Mouse (Mus musculus) embryo, embryonic 11.5 days (tissue): ENCODE data around the gene Ghr.

ENCODE experiments used
- DNase-seq: peaks from one replicate; pipeline ENCODE4 v3.0.0-alpha.2; 2012; ENCODE audit warnings: low read depth, low spot score

The Ghr gene

DNA sequence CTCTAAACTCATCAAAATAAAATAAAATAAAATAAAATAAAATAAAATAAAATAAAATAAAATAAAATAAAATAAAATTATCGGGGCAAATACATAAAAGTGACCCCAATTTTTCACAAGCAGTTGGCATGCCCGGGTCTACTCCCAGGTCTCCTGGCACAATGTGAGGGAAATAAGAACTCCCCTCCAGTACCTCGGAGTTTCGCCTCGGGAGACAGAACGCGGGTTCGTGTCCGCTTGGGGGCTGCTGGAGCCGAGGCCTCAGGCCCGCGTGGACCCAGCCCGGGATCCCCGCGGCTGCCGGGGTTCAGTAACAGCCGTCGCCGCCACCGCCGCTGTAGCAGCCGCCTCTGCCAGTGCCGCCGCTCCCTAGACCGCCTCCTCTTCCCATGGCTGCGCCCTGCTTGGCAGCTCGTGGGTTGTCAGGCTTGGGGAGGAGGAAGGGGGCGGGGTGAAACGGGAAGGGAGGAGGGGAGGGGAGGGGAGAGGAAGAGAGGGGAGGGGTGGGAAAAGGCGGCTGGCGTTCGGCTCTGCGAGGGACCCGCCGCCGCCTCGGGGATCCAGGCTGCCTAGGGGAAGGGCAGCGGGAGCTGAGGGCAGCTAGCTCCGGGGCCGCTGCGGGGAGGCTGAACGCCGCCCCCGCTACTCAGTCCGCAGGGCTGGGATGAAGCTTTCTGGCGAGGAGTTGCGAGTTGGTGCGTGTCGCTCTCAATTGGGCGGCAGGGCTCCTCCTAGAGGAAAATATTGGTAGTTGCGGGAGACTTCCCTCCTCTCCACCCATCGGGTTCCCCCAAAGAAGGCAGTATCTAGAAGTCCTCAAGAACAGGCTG lies at the start of gene Ghr:
Gene Ghr, minus strand, starts transcription at position 686 of the 830 bp plus-strand sequence.
- peak; percentile 75 for DNase-seq

DNA sequence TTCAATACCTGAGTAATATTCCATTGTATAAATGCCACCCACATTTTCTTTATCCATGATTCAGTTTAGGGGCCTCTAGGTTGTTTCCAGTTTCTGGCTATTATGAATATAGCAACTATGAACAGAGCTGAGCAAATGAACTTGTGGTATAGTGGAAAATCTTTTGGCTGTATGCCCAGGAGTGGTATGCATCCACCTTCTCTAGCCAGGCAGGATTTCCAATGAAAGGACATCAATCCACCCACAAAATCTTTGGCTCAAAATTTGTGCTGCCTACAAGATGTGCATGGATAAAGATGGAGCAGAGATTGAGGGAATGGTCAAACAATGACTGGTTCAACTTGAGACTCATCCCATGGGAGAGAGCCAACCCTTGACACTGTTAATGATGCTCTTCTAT lies 39.5 kb upstream of the Ghr start:
- DNase-seq = no peak

DNA sequence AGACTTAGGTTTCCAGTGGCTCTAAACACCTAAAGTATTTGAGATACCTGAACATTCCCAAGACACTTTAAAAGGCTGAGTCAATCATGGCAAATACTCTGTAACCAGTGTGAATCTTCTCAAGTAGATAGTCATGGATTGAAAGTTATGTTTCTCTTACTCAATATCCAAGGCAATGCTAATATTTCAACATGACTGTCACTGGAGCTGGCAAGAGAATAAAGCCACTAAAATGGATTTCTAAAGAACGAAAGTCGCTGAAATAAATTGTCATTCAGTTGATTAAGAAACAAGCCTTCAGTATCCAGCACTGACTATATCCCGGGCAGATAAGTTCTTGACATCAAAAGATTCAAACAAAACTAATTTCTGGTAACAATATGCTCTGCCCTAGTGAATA lies 37.1 kb upstream of the Ghr start:
- no peak for DNase-seq

DNA sequence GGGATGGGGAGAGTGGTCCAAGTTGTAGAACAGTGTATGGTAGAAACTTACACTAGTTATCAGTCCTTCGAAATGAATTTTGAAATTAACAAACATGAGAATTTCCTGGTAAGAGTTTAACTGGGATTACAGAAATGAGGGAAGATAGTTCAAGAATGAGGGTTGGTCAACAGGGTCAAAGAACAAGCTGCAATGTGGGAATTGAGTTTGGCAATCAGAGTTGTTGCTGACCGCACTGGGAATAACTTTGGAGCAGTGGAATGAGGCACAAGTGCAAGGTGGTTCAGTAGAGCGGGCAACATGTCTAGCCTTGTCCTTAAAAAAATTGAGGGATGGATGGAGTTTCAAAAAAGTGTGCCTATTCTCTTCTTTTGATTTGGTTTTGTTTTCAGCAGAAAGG lies 35.0 kb upstream of the Ghr start:
- DNase-seq = no peak

DNA sequence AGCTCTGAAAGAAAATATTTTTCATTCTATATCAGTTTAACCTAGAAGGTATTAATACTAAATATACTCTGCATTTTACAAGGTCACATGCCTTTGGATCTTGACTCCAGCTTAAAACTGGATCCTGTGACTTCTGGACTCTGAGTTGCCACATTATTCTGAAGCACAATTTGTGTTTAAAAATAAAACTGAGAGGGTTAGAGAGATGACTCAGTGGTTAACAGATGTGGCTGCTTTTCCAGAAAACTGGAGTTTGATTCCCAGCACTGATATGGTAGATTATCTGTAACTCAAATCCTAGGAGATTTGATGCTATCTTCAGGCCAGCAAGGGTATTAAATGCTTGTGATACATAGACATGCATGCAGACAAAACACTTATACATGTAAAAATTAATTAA lies 28.7 kb upstream of the Ghr start:
- no peak for DNase-seq

DNA sequence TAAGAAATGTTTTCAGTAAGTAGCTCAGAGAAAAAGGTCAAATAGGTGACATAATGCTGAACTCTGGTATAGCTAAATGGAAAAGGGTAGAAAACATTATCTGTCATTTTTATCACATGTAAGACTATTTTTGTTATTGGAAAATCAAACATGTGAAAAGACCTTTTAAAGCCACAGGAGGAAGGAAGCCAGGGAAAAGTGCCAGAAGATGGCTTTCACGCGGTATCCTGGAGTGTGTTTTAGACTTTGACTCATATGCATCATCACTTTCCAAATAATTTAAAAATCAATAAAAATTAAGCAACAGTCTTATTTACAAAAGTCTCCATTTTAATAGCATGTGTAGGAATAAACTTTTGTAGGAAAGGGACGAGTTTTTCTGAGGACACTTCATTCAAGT lies 24.7 kb upstream of the Ghr start:
- DNase-seq = no peak

DNA sequence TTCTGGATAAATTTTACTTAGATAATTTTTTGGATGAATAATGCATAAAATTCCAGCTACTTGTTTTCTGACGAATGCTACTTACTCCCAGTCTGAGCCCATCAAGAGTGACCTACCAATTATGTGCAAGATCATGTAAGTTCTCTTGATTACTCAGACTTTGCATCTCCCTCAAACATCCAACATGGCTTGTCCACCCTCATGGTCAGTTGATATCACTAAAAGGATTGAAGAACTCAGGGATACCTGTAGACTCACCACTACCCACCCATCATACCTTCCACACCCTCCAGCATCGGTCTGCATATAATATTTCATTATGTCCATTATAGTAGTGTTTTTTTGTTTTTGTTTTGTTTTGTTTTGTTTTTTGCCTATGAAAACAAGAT lies 18.8 kb upstream of the Ghr start:
- no peak for DNase-seq

DNA sequence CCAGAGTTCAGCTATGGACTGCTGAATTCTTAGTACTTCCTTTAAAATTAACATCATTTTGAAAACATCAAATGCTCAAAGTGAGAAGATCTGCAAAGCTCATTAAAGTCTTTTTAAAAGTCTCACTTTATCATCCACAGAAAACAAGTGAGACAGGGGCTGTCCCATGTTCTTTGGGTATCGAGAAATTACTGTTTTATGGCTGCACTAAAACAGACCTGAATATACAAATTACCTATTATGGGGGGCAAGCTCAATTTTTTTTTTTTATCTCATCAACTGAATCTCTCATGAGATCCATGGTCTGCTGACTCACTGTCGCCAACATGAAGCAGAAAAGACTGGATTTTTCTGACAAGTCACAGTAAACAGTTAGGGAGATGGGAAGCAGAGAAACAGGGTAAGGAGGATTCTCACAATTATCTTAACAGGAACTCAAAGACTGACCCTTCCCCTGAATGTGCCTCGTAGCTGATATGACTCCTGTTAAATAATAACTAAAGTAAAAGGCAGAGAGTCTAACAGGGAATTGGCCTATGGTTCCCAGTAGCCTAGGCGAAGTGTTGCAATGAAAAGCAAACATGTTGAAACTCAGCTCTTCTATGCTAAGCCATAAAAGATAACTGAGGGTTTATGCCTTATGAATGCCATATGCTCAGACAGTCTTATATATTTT lies 18.3 kb upstream of the Ghr start:
- no peak for DNase-seq

DNA sequence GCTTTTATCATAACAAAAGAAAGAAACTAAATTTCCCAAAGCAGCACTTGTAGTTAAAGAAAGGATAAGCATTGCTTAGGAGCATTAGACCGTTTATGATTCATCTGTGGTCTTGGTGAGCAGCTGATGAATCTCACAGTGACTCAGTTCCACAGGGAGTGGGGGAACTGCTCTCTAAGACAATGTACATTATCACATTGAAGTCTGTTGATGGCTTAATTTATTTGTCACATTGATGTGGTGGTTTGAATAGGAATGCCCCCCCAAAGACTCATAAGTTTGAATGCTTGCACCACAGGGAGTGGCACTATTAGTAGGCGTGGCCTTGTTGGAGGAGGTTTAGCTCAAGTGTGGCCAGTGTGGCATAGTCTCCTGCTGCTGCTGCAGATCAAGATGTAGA lies 4.6 kb upstream of the Ghr start:
- DNase-seq = no peak

DNA sequence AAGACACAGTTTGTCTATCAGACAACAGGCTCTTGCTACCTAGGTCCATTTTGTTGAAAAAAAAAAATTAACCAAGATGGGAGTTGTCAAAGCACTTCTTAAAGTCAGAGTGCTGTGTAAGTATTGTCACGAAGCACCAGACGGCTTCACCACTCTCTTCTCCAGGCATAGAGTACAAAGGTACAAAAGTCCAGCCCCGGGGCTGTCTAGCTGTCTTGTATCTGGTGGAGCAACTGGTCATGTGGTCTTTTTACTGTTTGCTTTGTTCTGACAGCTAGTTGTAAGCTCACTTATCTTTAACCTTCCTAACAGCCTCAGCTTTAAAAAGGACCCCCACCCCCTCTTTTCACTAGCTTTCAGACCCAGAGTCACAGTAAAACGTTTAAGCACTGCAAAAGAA lies 1.1 kb upstream of the Ghr start:
- no peak for DNase-seq

DNA sequence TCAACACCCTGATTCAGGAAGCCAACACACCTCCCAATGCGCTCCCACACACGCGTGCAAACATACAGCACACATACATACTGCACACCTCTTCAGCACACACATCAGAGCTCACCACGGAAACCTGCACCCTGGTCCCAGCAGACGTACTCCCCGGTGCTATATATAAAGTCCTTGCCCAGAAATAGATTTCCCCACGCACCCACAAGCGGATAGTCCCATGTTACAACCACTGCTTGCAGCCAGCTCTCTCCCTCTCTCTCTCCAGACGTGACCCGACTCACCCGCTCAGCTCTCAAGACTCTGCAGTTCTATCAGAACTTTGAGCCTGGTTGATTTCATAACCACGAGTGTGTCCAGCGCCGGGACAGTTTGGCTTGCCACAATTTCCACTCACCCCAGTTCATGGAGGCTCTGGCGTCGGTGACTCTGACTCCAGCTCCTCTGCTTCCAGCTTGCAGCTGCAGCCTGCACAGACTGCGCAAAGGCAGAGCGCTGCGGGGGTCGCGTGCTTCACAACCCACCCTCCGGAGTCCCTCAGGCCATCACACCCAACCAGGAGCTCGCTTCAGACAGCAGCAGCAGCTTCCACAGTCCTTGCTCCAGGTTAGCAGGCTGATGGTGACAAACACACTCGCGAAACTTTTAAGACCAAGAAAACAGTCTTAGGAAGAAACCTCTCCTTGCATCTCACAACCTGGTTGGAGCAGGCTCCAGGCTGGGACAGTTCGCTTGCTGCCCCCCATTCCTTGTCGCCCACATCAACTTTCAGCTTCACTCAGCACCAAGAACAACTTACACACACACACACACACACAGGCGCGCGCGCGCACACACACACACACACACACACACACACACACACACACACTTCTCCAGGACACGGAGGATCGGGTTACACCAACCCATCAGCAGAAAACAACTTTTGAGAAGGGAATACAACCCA lies 1.2 kb downstream of the Ghr start:
- DNase-seq = peak; percentile 23

DNA sequence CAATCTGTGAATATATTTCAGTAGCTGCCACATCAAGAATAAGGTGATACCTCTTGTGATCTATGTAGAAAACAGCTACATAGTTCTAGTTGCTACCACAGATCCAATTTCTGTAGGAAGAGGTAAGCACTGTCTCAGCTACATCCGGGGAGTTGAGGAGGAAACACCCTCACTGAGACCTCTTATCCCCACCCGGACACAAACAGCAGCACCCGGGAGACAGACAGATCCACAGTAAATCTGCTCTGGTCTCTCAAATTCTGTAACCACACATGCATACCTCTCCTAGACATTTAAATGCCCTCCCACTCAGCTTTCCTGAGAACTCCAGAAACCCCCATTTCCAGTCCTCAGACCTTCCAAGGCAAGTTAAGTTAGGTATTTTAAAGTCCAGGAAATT lies 2.0 kb downstream of the Ghr start:
- no peak for DNase-seq

DNA sequence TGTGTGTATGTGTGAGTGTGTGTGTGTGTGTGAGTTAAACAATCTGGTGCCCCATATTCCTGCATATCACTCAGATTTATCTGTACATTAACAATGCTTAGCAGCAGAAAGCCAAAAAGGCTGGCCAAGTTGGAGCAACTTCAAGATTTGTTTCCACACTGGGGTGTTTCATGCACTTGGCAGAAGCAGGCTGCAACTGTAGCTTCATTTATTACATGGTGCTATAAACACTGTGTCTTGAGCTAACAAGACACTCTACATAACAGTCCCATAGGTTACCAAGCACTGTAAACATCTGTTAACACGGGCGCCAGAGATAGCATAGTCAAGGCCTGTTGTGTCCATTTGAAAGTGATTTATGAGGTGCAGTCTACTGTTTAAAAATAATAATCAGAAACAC lies 3.1 kb downstream of the Ghr start:
- no peak for DNase-seq

DNA sequence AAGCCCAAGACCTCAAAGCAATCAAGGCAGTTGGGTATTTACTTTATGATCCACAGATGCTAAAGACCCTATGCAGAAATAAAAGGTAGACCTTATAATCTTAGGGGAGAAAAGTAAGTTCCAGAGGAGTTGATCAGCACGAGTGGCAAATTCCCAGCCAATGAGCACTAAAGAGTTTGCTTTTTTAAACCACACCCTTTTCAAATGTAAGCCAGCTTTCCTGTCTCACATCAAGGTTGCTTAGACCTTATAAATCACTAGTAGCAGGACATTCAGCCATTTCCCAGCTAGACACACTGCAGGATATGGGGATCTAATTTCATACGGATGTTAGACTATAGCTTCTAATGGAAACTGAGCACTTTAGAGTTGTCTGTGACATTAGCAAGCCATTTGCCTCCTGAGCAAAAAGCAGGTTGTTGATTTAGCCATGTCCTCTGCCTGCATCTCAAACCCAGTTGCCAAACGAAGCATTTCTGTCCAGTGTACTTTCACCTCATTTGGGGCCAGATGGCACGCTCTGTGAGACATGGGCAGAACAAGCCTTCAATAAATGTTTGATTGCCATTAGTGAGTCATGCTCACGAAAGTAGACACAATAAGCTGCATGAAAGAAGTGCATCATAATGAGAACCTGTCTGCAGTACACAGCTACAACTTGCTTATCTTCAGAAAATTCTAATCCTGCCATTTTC lies 4.9 kb downstream of the Ghr start:
- DNase-seq = no peak

DNA sequence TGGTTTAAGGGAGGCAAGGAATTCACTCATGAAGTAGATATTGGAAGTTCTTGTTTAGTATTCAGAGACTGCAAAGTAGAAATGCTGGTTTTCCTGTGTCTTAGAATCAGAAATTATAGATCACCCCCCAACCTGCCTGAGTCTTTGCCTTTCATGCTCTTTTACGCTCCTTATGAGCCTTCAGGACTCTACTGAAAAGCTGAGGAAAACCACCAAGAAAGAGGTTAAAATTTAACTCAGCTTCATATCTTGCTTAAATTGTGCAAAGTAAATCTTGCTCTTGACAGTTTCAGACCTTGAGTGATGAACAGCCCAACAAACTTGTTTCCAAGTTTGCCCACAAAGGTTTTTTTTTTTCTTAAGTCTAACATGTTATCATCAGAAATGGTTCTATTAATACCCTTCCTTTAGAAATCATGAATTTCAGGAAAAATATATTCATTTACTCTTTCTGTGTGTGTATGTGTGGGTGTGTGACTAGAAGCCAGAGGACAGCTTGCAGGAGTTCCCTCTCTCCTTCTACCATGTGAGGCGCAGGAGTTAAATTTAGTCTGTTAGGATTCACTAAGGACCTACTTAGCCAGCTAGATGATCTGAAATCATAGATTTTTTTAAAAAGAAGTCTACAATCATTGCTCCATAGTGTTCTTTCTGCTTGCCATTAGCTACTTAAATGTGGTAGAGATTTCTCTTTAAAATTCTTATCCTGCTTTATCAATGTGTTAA lies 14.0 kb downstream of the Ghr start:
- DNase-seq = no peak

DNA sequence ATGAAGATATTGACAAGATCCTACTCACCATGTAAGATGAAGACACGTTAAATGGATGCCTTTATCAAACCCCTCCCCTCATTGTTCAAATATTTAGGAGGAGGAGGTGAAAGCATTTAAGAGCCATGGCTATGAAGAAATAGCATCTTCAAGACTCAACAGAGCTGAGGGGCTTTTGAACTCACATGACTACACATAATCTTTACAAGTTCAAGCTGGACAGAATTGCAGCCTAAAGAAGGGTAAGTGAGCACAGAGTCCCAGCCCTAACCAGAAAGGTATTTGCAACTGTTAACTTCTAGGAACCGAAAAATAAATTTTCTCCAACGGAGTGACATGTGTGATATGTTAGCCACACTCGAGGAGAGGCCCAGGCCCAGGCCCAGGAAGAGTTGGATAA lies 18.7 kb downstream of the Ghr start:
- DNase-seq = no peak

DNA sequence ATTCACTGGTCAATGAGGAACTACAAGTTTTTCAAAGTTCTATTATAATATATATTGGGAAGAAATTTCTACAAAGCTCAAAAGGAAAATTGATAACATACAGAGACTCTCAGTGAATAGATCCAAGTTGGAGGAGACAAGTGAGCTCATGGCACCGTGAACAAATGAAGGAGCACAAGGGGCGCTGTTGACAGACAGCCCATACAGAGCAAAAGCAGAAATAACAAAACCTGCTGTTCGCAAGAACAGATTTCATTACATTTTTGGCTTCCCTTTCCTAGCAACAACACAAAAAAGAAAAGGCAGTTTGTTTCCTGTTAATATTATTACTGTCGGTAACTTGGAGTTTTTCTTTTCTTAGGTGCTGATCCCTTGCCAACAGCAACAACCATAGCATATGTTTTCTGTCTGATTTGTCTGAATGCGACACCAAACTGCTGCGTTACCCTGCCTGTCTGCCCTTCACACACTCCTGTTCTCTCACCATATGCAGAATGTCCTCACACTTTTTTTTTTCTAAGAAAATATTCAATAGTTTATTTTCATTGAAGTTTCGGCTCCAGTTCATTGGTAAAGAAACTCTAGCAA lies 19.3 kb downstream of the Ghr start:
- no peak for DNase-seq

DNA sequence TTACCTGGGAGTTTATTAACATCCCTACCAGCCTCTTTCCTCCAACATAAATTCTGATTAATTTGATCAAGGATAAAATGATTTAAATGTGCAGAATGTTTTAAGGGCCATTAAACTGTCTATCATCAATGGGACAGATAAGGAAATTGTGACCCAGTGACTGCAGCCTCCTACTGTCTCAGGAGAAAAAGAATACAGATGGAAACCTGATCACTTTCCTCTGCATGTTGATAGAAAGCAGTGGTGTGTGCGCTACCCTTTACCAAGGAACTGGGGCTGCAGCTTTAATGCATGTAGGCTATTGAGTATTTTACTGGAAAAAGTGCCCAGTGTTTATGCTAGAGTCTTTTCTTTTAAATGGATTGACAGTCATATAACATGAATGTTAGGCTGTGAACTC lies 19.8 kb downstream of the Ghr start:
- DNase-seq = no peak

DNA sequence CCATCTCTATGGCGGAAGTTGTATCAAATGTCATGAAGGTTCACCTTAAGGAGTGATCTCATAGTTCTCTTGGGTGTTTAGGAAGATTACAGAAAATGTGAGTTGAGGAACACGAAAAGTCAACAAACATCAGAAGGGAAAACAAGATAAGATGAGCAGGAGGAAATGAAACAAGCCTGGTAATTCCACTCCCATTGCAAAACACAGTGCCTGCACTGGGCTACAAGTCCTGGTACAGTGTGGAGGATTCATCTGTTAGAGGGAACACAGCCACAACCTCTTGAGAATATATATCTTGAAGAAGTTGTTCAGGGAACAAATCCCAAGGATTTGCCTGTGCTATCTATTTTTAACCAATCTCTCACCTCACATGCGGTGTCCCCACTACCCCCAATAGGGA lies 24.8 kb downstream of the Ghr start:
- DNase-seq = no peak

DNA sequence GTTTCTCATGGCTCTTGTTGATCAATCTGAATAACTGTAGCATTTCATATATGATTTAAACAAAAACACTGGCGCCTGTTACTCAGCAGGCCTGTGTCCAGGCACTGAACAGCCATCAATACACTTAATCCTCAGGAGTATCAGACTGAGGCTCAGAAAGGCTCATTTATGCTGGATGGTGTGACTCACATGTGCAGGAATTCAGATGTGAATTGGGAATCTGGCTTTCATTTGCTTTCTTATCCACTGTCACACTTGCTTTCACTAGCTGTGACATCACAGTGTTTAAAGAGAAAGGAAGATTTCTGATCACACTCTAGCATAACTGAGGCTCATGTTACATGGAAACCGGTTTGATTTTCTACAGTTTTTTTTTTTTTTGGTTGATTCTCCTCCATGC lies 39.0 kb downstream of the Ghr start:
- DNase-seq = no peak
